Mouse (Mus musculus) hindbrain, embryonic 12.5 days (tissue): ENCODE measurements around the gene Ces2h. TPM values are rescaled to one million over a fixed set of nuclear protein-coding genes. Genes with fewer than 3 reads are reported as not detected.

Experiments used
- ATAC-seq: fragments of 200-750 bp; cut with Nextera tagmentation; 2 replicates; pipeline ENCODE4 v1.8.0; 2017; ENCODE audit warnings: moderate TSS enrichment; ENCODE audit not compliant: low FRiP score
- H3K27ac ChIP-seq: fragments of 300-500 bp; sonication (generic); 2 replicates; pipeline ENCODE4 v1.5.1; 2016; ENCODE audit warnings: mild to moderate bottlenecking
- H3K27me3 ChIP-seq: fragments of 300-500 bp; sonication (generic); 2 replicates; pipeline ENCODE4 v1.6.1; 2016; ENCODE audit warnings: mild to moderate bottlenecking
- H3K36me3 ChIP-seq: fragments of 300-500 bp; sonication (generic); 2 replicates; pipeline ENCODE4 v1.6.1; 2016; ENCODE audit warnings: mild to moderate bottlenecking
- H3K4me1 ChIP-seq: fragments of 300-500 bp; sonication (generic); 2 replicates; pipeline ENCODE4 v1.6.1; 2016
- H3K4me2 ChIP-seq: fragments of 300-500 bp; sonication (generic); replicated peaks from 2 replicates; pipeline ENCODE4 v1.6.1; 2016; ENCODE audit warnings: mild to moderate bottlenecking
- H3K4me3 ChIP-seq: fragments of 300-500 bp; sonication (generic); 2 replicates; pipeline ENCODE4 v1.5.1; 2016; ENCODE audit warnings: mild to moderate bottlenecking
- H3K9ac ChIP-seq: fragments of 300-500 bp; sonication (generic); 2 replicates; pipeline ENCODE4 v1.6.1; 2016; ENCODE audit warnings: mild to moderate bottlenecking, moderate library complexity
- H3K9me3 ChIP-seq: fragments of 300-500 bp; sonication (generic); replicated peaks from 2 replicates; pipeline ENCODE4 v1.6.1; 2016; ENCODE audit warnings: mild to moderate bottlenecking
- WGBS: fragments of 180-500 bp; shearing (Covaris S2); methylation state at CpG from one replicate; pipeline ENCODE4 v1.1.7; 2016; 5-methylcytosine and 5-hydroxymethylcytosine counted together
- polyA plus RNA-seq: library from polyadenylated mRNA; unstranded; fragments of >200 nt; fragmentation: Nextera tagmentation; extraction: Ambion mirVana; gene quantifications from 2 replicates; pipeline ENCODE4 v1.2.1, GENCODE M21; 2016

Gene Ces2h
- not detected in 2 replicates for polyA plus RNA-seq

DNA sequence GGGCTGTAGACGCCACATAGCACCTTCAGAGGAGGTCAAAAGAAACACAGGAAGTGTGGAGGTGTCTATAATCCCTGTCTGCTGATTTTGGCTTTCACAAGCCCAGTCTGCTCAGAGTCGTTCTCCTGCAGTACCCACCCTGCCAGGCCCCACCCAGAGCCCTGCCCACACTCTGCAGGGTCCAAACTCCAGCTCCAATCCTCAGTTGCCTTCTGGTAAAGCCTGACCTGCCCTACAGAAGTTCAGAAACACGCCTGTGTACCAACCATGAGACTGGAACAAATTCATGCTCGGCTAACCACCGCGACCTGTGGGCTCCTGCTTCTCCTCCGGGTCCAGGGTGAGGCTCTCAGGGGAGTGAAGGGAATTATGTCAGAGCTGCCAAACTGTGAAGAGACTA lies at the start of gene Ces2h:
Gene Ces2h (plus strand): TSS at position 268 of the 400 bp plus-strand sequence.
- no peaks in the 10 kb centered on the region for H3K9me3 ChIP-seq
- WGBS, result 85% methylated on average over 7 of the region's 7 CpGs
- H3K4me3 ChIP-seq, result no peak within 1 kb of the TSS
- no peaks in the 10 kb centered on the region for H3K27me3 ChIP-seq
- no peak within 1 kb of the TSS for H3K9ac ChIP-seq
- H3K27ac ChIP-seq, result no peak within 1 kb of the TSS
- H3K4me1 ChIP-seq, result no peaks in the 10 kb centered on the region
- no peak for ATAC-seq
- no peaks in the 10 kb centered on the region for H3K36me3 ChIP-seq
- no peak within 1 kb of the TSS for H3K4me2 ChIP-seq

DNA sequence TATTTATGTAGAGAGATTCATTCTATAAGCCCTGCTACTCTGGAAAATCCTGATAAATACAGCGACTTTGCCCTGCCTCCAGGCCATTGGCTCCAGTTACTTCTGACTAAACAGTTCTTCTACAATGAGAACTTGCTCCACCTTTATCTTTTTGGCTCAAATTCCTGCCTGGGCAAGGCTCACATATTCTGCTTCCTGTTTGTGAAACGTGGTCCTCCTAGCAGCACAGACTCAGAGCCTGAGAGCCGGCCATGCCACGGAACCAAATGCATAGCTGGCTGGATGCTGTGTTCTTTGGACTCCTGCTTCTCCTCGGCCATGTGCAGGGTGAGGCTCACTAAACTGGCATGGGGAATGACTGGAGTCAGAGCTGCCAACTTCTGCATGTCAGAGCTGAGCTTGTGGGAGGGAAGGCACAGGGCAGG lies 39.1 kb upstream of the Ces2h start, which contains the start of gene Ces2g:
Gene Ces2g (plus strand): TSS at position 182 of the 425 bp plus-strand sequence.
- ATAC-seq, result no peak
- H3K9ac ChIP-seq, result no peak within 1 kb of the TSS
- H3K4me3 ChIP-seq, result no peak within 1 kb of the TSS
- no peaks in the 10 kb centered on the region for H3K27me3 ChIP-seq
- H3K4me2 ChIP-seq, result no peak within 1 kb of the TSS
- no peaks in the 10 kb centered on the region for H3K36me3 ChIP-seq
- H3K27ac ChIP-seq, result no peak within 1 kb of the TSS
- 72% methylated on average over 5 of the region's 5 CpGs for WGBS
- H3K4me1 ChIP-seq, result no peaks in the 10 kb centered on the region
- H3K9me3 ChIP-seq, result no peaks in the 10 kb centered on the region

DNA sequence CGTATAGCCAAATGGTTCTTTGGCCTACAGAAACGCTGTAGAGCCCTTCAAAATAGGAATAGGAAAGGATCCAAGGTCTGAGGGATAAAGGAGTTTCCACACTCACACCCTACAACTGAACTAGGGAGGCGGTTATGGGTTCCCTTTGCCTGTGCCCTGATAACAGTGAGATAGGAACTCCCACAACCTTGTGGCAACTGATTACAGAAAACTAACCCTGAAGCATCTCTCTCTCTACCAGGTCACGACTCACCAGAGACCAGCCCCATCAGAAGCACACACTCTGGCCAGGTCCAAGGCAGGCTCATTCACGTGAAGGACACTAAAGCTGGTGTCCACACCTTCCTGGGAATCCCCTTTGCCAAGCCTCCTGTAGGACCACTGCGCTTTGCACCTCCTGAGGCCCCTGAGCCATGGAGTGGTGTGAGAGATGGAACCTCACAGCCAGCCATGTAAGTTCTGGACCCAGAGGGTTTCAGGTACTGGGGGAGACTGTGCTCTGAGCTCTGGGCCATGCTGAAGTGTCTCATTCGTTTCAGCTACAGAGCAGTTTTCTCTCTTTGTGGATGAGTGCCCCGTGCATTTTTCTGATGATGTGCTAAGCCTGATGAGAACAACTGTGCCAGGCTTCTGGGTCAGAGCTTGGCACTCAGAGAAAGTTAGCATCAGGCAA lies 38.3 kb upstream of the Ces2h start:
- 79% methylated on average over 8 of the region's 8 CpGs for WGBS
- no peaks in the 10 kb centered on the region for H3K36me3 ChIP-seq
- H3K4me3 ChIP-seq, result no peak overlapping the region
- no peak overlapping the region for H3K27ac ChIP-seq
- no peaks in the 10 kb centered on the region for H3K27me3 ChIP-seq
- ATAC-seq, result no peak
- no peaks in the 10 kb centered on the region for H3K4me1 ChIP-seq
- H3K9me3 ChIP-seq, result no peaks in the 10 kb centered on the region
- H3K9ac ChIP-seq, result no peak overlapping the region
- no peak overlapping the region for H3K4me2 ChIP-seq

DNA sequence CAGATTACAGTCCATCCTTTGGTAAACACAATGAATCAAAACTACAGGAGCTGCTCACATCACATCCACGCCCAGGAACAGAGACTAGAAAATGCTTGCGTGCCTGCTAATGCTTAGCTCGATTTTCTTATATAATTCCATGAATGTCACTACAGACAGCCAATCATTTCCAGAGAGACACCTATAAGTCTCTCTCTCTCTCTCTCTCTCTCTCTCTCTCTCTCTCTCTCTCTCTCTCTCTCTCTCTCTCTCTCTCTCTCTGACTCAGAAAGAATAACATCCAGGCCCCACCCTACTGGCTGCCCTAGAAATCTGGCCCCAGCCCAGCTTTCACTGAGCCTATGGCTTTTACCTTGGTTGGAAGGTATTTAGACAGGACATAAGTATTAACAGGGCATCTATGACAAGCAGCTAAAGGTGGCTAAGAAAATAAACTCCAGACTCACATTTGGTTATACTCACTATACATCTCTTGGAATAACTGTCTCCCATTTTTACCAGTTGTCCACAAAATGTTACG lies 37.2 kb upstream of the Ces2h start:
- H3K9me3 ChIP-seq, result no peaks in the 10 kb centered on the region
- WGBS, result 87% methylated on average over 4 of the region's 4 CpGs
- no peaks in the 10 kb centered on the region for H3K36me3 ChIP-seq
- H3K27ac ChIP-seq, result no peak overlapping the region
- H3K4me3 ChIP-seq, result no peak overlapping the region
- no peak overlapping the region for H3K4me2 ChIP-seq
- ATAC-seq, result no peak
- H3K4me1 ChIP-seq, result no peaks in the 10 kb centered on the region
- H3K9ac ChIP-seq, result no peak overlapping the region
- H3K27me3 ChIP-seq, result no peaks in the 10 kb centered on the region

DNA sequence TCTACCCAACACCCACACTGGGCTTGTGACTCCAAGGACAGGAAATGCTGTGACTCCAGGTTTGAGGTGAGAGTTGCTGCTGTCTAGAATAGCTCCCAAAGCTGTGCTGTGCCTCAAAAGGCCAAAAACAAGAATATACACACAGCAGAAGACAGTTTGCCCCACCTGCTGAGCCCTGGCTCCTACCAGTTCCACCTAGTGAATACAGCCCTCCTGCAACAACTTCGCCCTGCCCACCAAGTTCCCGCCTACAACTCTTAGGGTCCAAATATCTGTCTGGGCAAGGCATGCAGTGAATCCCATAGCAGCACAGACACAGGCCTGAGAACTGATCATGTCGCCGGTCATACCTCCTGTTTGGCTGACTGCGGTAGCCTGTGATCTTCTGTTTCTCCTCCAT lies 16.5 kb upstream of the Ces2h start:
- H3K4me2 ChIP-seq, result no peak overlapping the region

DNA sequence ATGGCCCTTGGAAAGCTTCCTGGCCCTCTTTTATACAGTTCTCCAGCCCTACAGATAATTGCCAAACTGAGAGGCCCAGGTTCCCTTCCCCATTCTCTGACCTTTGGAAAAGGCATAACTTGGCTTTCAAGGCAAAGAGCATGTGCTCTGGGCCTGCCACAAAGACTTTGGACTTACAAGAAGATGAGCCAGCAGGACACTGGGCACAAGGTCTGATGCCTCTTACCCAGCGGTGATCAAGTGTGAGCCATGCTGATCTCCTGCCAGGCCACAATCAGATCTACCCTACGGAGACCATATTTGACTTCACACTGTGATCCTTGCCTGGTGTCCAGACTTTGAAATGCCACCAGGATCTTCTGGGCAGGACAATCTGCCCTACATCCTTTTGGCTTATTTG lies 15.7 kb upstream of the Ces2h start:
- ATAC-seq, result no peak
- no peaks in the 10 kb centered on the region for H3K4me1 ChIP-seq
- H3K4me2 ChIP-seq, result no peak overlapping the region
- no peak overlapping the region for H3K27ac ChIP-seq
- no peak overlapping the region for H3K9ac ChIP-seq
- H3K36me3 ChIP-seq, result no peaks in the 10 kb centered on the region
- no peaks in the 10 kb centered on the region for H3K27me3 ChIP-seq
- H3K9me3 ChIP-seq, result peaks cover 7% of the 10 kb centered on the region; the same call in 1 of the 2 replicates
- WGBS, result 87% methylated on average over 2 of the region's 2 CpGs
- H3K4me3 ChIP-seq, result no peak overlapping the region

More for the DNA sequence above, 16.5 kb upstream of the Ces2h start:
- Histone ChIP-seq H3K36me3 (no peaks in the 10 kb centered on the region), H3K4me3 (no peak overlapping the region), H3K27me3 (no peaks in the 10 kb centered on the region), H3K4me1 (no peaks in the 10 kb centered on the region), H3K27ac (no peak overlapping the region), H3K9me3 (peaks cover 12% of the 10 kb centered on the region; the same call in 1 of the 2 replicates), H3K9ac (no peak overlapping the region)
- 90% methylated on average over 5 of the region's 5 CpGs for WGBS
- ATAC-seq, result no peak

DNA sequence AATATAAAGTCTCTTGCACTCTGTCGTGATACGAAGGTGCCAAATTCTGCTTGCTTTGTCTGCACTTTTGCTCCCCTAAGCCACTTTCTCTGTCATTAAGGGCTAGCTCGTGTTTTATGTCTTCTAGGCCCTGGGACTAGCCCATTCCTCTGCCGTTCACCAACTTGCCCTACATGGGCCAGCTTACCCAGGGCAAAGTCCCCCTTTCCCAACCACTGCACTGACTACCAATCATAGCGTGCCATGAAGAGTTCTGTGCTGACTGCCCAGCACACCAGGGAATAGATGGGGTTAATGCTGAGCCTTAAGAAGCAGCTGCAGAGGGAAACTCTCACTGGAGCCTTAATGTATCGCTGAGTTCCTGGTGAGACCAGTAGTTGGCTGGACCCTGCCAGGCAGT lies 2.5 kb upstream of the Ces2h start:
- no peaks in the 10 kb centered on the region for H3K4me1 ChIP-seq
- no peak overlapping the region for H3K9ac ChIP-seq
- no peaks in the 10 kb centered on the region for H3K36me3 ChIP-seq
- no peak for ATAC-seq
- no peak overlapping the region for H3K27ac ChIP-seq
- no peaks in the 10 kb centered on the region for H3K27me3 ChIP-seq
- no peak overlapping the region for H3K4me3 ChIP-seq
- no peaks in the 10 kb centered on the region for H3K9me3 ChIP-seq
- WGBS, result 79% methylated on average over 6 of the region's 6 CpGs
- H3K4me2 ChIP-seq, result no peak overlapping the region

DNA sequence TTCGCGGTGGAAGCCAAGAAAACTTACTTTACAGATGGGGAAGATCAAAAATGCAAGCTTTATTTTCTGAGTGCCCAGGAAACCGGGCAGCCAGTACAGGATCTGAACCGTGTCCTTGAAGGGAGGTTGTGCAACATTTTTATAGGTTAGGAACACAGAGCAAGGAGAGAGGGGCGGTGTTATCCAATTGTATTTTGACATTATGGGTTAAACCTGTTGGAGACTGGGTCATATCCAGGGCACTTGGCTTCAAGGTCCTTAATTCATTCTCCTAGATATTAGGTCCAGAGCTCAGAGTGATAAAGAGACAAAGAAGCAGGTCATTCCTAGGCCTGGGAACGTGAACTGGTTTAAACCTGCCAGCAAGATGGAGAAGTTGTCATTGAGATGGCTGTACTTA lies 1.5 kb upstream of the Ces2h start:
- Histone ChIP-seq H3K4me3 (no peak overlapping the region), H3K36me3 (no peaks in the 10 kb centered on the region), H3K4me1 (no peaks in the 10 kb centered on the region), H3K4me2 (no peak overlapping the region), H3K27ac (no peak overlapping the region), H3K9me3 (no peaks in the 10 kb centered on the region), H3K27me3 (no peaks in the 10 kb centered on the region), H3K9ac (no peak overlapping the region)
- no peak for ATAC-seq
- 87% methylated on average over 6 of the region's 6 CpGs for WGBS

DNA sequence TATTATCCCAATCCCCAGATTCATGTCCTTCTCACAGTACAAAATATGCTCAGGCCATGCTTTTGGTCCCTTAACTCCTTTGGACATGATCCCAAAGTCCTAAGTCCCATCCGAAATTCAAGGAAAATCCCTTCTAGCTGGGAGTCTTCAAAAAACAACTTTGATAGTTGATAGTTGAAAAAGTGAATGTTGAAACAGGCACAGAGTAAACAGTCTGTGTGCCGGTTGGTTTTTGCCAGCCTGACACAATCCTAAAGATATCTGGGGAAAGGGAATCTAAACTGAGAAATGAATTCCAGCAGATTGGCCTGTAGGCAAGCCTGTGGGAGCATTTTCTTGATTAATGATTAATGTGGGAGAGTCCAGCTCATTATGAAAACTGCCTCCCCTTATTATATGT lies 9.3 kb downstream of the Ces2h start:
- Histone ChIP-seq H3K27me3 (no peaks in the 10 kb centered on the region), H3K4me2 (no peak overlapping the region), H3K36me3 (no peaks in the 10 kb centered on the region), H3K9me3 (no peaks in the 10 kb centered on the region), H3K4me1 (no peaks in the 10 kb centered on the region), H3K9ac (no peak overlapping the region), H3K4me3 (no peak overlapping the region), H3K27ac (no peak overlapping the region)
- no peak for ATAC-seq
- 94% methylated on average over 2 of the region's 2 CpGs for WGBS

DNA sequence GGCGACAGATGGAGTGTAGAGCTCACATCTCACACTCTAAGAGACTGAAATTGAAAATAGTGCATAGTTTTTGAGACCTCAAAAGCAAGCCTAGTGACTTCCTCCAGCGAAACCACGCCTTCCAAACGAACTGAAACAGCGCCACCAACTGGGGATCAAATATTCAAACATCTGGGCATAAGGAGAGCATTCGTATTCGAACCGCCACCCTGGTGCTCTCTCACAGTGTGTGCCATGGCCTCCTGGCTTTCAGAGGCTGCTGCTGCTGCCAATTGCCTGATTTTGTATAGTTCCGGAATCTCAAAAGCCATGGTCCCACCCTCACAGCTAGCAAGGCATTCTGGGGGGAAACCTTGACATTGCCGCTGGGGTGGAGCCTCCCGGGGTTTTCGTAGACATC lies 10.5 kb downstream of the Ces2h start:
- H3K9me3 ChIP-seq, result no peaks in the 10 kb centered on the region
- no peak overlapping the region for H3K4me2 ChIP-seq
- no peak overlapping the region for H3K4me3 ChIP-seq
- no peaks in the 10 kb centered on the region for H3K27me3 ChIP-seq
- WGBS, result 78% methylated on average over 12 of the region's 12 CpGs
- no peaks in the 10 kb centered on the region for H3K4me1 ChIP-seq
- H3K9ac ChIP-seq, result no peak overlapping the region
- no peak overlapping the region for H3K27ac ChIP-seq
- H3K36me3 ChIP-seq, result no peaks in the 10 kb centered on the region
- ATAC-seq, result no peak

DNA sequence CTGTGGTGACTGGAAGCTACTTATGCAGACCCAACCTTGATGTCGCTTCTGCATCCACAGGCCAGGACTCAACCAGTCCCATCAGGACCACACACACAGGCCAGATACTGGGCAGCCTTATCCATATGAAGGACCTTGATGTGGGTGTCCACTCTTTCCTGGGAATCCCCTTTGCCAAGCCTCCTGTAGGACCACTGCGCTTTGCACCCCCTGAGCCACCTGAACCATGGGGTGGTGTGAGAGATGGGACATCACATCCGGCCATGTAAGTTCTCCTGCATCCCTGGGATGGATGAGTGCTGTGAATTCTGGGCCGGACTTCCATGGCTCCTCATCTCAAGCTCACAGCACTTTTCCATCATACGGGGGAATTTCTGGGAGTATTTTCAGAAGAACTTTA lies 13.7 kb downstream of the Ces2h start:
- 91% methylated on average over 5 of the region's 5 CpGs for WGBS
- Histone ChIP-seq H3K4me2 (no peak overlapping the region), H3K4me1 (no peaks in the 10 kb centered on the region), H3K9ac (no peak overlapping the region), H3K9me3 (no peaks in the 10 kb centered on the region), H3K36me3 (no peaks in the 10 kb centered on the region), H3K4me3 (no peak overlapping the region), H3K27ac (no peak overlapping the region), H3K27me3 (no peaks in the 10 kb centered on the region)
- no peak for ATAC-seq

DNA sequence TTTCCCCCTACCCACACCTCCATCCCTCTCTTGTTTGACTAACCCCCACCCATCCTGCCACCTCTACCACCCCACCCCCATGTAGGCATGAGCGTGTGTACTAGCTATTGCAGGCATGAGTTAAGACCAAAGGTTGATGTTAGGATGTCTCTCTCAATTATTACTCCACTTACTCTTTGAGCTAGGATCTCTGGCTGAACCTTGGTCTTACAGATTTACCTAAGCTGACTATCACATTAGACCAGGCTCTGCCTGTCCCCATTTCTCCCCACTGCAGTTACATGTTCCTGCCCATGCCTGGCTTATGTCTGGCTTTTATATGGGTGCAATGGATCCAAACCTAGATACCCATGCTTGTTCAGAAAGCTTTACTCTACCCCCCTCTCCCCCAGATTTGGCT lies 21.3 kb downstream of the Ces2h start:
- Histone ChIP-seq H3K4me2 (no peak overlapping the region), H3K27me3 (no peaks in the 10 kb centered on the region), H3K4me3 (no peak overlapping the region), H3K9ac (no peak overlapping the region), H3K36me3 (no peaks in the 10 kb centered on the region), H3K27ac (no peak overlapping the region), H3K4me1 (no peaks in the 10 kb centered on the region), H3K9me3 (no peaks in the 10 kb centered on the region)
- 78% methylated on average over 1 of the region's 1 CpGs for WGBS
- ATAC-seq, result no peak

DNA sequence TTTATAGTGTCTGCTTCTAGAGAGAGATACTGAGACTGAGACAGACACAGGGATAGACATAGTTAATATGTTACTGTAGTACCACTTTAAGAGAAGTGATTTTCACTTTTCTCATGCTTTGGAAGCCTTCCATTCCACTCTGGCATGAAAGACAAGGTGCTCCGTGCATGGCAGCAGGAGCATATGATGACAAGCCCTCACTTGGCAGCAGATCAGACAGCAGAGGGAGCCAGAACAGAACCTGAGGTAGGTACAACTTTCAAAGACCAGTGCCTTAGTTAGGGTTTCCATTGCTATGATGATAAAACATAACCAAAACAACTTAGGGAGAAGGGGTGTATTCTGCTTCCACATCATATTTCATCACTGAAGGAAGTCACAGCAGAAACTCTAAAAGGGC lies 22.4 kb downstream of the Ces2h start:
- 65% methylated on average over 1 of the region's 1 CpGs for WGBS

More for the DNA sequence above, 22.4 kb downstream of the Ces2h start:
- Histone ChIP-seq H3K4me2 (no peak overlapping the region), H3K9me3 (no peaks in the 10 kb centered on the region), H3K4me3 (no peak overlapping the region), H3K27ac (no peak overlapping the region), H3K9ac (no peak overlapping the region), H3K36me3 (no peaks in the 10 kb centered on the region), H3K27me3 (no peaks in the 10 kb centered on the region), H3K4me1 (no peaks in the 10 kb centered on the region)
- ATAC-seq, result no peak
